Mouse (Mus musculus) kidney, postnatal 25 days (tissue): Measurements from ENCODE around the gene Olfr1100.

Experiments used
- DNase-seq, 2 experiments: peaks; one replicate each; pipeline ENCODE4 v3.0.0; 2021; ENCODE audit warnings: mixed read lengths in 2 of 2

Gene Olfr1100

GRCm38 (mm10) chr2:86979854-86980253 is at the start of gene Olfr1100:
Olfr1100 (minus strand) TSS chr2:86979954.
- DNase-seq = no peak

GRCm38 (mm10) chr2:87026980-87027379 is 47.2 kb upstream of the Olfr1100 start, which contains the start of gene Olfr1104:
Olfr1104 (minus strand) TSS chr2:87027080.
- no peak for DNase-seq

DNA sequence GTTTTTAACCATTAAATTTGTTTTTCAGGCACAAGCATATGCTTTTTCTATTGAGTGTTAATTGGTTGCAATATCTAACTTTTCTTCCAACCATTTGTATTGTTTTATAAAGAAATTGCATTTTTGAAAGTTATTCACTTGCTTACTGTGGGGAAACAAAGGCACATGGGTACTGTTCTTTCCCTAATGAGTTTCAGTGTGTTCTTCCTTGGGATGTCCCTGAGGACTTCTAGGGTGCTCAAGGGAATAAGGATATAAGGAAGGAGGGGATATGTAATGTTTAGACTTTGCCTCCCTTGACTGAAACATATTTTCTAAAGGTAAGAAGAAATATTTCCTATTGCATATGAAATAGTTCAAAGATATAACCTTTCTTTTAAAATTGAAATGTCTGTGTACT is 18.3 kb upstream of the Olfr1100 start, which contains the start of gene Olfr1102:
TSS of gene Olfr1102 (plus strand) at position 301 of the 400 bp plus-strand sequence.
- DNase-seq = no peak

DNA sequence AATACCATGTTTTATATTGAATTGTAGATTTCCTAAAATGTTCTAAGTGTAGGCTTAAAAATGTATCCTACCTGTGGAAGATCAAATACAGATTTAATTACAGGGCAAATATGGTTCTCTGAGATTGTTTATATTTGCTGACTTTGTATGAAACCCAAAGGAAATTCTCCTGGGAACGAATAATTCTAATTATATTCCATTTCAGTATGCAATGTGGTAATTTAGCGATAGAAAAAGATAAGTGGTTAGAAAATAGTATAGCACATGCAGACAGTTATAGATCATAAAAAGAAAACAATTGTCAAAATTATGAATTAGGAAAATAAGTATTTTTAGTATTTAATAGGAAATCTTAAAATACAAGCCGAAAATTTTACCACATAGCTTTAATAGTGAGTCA is 11.4 kb upstream of the Olfr1100 start, which contains the start of gene Olfr1101:
TSS of gene Olfr1101 (minus strand) at position 101 of the 400 bp plus-strand sequence.
- no peak for DNase-seq

DNA sequence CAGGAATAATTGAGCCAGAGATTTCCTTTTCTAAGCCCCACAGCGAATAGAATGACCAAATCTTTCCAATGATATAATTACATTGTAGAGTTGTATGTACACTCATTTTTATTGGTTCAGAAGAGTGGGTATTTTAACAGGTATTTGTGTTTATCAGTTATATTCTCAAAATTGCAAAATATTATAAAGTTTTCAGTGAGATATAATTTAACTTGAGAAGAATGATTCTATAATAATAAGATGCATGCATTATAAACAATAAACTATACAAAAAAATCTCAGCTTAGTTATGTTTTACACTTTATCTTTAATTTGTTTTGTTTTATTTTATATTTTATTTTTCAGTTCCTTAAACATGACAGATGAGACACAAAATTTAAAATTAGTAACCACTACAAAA is 19.2 kb downstream of the Olfr1100 start, which contains the start of gene Olfr1099:
TSS of gene Olfr1099 (minus strand) at position 101 of the 400 bp plus-strand sequence.
- no peak for DNase-seq

GRCm38 (mm10) chr2:86926557-86926956 is 53.2 kb downstream of the Olfr1100 start:
- DNase-seq = no peak
